Mouse (Mus musculus) retina, postnatal 1 day (tissue): Measurements from ENCODE around the gene Afg1l.

Source experiments
- DNase-seq: peaks from one replicate; pipeline ENCODE4 v3.0.0-alpha.2; 2012

Gene Afg1l

DNA sequence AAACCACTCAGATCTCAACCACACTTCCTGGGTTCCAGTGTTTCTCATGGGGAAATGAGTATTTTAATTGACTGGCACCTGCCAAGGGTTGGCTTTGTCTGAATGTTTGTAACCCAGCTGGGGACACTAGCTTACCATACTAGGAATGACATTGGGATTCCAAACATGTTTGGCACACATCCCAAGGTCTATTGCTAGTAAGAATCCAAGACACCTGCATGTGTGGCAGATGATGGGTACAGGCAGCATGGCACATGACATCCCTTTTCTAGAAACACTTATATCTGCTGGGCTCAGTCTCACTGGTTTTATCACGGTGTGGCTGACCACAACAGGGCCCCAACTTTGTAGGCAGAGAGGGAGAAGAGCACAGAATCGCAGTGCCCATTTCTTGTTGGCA, 184.0 kb downstream of the Afg1l start:
- no peak for DNase-seq

- no peak for DNase-seq
These were observed 184.5 kb downstream of the Afg1l start for GRCm38 (mm10) chr10:42293877-42294276.

DNA sequence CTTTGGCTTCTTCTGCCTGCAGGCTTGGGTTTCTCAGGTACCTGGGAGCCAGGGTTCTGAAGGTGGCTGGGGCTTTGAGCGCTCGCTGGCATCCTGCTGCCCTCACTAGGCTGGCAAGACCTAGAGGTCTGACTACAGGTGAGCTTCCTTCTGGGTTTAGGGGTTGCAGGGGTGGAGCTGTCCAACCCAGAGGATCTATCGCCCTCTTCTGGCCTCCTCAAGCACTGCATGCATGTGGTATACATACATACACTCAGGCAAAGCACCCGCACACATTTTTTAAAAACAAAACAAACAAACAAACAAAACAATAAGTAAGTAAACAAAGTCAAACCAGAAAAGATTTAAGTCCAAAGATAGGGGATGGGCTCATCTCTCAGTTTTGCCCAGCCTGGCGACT, 187.0 kb downstream of the Afg1l start:
- DNase-seq = peak; percentile 56

DNA sequence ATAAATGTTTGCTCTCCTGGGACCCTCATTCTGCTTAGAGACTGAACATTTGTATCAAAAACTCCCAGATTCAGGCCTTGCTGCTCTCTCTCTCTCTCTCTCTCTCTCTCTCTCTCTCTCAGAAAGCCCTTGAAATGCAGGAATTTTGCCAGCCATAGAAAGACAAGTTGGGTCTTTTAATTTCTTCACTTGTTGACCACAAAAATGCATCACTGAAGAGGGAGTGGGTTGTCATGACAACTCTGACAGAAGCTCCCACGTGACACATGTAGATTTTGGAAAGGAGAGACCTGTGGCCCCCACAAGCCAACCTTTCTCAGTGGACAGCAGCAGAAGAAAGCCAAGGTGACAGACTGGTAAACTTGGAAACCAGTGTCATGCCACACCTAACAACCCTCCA, 190.7 kb downstream of the Afg1l start:
- no peak for DNase-seq

- no peak for DNase-seq
These were observed 200.0 kb downstream of the Afg1l start for GRCm38 (mm10) chr10:42278307-42278850.

GRCm38 (mm10) chr10:42277476-42278306, 200.7 kb downstream of the Afg1l start:
- peak; percentile 100 for DNase-seq

DNA sequence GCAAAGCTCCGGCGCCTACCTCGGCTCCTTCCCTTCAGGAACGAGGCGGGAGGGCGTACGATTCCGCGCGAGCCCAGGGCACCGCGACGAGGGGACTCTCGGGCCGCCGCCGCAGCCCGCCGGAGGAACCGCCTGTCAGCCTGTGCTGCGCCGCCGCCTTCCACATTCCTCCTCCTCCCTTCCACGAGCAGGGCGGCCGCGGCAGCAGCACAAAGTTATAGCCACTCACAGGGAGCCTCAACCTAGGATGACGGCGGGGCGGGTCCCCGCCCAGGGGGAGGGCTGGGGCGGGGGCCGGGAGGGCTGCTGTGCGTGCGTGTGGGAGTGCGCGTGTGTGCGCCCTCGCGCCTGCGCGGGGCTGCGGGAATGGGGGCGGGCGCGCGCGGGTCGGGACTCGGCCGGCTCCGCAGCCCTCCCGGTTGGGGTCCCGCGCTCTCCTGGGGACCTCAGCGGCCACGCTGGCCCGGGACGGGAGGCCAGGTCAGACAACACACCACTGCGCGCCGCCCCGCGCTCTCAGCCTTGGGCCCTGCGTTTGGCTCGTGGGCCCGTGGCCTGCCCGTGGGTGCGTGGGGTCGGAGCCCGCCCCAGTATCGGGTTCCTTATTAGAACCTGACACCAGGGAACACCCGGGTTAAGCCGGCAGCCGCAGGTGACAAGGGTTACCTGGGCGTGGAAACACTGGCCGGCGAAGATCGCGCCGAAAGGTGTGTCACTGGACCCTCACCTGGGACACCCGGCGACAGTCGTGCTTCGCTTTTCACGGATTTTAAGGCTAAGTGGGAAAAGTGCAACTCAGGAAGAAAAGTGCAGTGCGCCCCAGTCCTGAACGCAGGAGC, 201.6 kb downstream of the Afg1l start, which contains the start of gene Foxo3:
TSS of gene Foxo3 (minus strand) at position 249 of the 839 bp plus-strand sequence.
- DNase-seq = peak; percentile 96

GRCm38 (mm10) chr10:42275871-42276501, 202.4 kb downstream of the Afg1l start:
- peak; percentile 84 for DNase-seq

GRCm38 (mm10) chr10:42275401-42275870, 202.9 kb downstream of the Afg1l start:
- no peak for DNase-seq

- peak; percentile 50 for DNase-seq
These were observed 203.5 kb downstream of the Afg1l start for GRCm38 (mm10) chr10:42274712-42275400.

DNA sequence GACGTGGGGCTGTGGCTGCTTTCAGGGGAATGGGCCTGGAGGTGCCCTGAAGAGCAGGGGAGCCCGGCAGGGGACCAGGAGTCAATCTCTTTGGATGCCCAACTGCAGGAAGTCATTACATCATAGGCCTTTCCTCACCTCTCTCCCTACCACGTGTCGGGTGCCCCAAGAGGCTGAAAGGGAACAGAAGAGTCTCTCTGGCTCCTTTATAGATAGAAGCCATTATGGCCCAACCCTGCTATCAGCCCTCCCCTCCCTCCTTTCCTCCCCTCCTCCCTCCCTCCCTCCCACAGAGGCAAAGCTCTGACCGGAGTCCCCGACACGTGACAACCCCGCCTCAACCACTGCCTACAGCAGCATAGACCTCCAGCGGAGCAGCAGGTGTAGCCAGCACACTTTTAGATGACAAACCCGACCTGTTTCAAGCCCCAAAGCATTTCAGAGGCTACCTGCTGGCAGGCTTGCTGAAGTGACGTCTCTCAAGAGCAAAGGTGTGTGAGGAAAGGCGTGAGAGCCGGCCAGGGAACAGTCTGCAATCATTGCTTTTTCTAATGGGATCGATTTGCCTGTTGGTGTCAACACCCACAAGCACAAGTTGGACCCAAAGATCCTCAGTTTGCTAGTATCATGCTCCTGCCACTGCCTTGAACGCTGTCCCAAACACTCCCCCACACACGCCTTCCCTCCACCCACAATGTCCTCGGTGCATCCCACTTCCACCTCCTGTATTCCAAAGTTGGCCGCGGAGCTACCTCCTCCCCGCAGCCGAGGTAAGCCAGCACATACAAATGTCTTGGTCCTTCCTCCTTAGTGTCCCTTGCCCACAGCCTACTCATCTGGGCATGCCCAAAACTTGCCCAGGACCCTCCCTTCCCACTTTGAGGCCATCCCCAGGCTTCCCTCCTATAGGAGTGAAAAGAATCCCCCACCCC, 204.3 kb downstream of the Afg1l start:
- DNase-seq = peak; percentile 67

GRCm38 (mm10) chr10:42273403-42273759, 205.0 kb downstream of the Afg1l start:
- DNase-seq = no peak

- no peak for DNase-seq
These were observed 206.7 kb downstream of the Afg1l start for GRCm38 (mm10) chr10:42271454-42272230.

DNA sequence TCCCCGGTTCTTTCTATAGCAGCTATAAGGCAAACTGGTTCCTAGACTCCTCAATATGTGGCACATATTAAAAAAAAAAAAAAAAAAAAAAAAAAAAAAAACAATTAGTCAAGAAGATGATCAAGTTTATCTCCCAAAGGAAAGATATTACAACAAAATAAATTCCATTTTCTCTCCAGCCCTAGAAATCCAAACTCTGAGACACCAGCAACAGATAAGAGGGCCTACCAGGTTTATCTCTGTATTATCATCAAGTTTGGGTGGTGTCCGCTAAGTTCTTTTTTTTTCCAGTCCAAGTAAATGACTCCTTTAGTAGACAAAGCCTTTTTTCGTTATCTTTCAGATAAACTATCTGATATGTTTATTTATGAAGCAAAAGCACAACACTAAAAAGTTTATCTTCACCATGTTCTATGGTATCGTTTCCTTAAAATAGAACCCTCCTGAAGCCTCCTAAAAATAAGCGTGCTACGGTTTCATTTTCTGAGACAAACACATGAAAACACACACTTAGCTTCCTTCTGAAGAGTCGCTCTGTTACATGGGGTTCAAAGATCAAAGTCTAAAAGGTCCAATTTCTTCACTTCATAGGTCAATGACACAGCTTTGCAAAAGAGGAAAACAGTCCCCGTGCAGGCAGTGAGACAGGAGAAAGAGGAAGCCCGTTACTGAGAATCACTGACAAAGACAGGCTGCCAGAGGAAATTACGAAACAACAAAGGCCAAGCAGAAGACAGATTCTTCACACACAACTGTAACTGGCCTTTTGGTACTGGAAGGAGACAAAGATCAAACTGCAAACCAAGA, 207.9 kb downstream of the Afg1l start:
- DNase-seq = no peak

- no peak for DNase-seq
These were observed 208.9 kb downstream of the Afg1l start for GRCm38 (mm10) chr10:42269281-42270025.

DNA sequence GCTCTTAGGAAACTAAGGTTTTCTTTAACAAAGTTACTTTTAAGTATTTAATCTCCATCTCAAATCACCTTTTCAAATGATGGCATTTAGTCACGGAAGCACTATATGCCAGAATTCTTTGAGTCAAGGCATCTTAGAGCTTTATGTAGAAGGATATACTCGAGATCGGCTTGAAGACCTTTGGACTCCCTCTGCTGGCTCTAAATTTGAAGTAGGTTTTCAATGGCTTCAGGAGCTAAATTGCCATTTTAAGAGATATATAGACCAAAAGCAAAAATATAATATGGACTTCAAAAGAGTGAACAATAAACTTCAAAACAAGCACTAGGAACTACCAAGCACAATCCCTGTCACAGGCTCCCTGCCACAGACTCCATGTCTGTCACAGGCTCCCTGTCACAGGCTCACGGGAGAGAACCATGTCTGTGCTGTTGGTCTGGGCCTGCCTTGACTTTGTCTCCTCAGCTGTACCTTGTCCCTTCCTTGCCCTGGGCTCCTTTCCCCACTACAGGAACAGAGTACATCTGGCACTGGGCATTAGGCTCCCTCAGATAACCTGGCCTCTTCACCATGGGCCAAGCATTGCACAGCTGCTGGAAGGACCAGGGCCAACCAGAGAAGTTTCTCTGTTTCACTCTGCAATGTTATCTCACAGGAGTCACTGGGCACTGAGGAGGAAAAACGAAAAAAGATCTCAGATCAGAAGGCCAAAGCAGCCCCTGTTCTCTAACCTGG, 210.4 kb downstream of the Afg1l start:
- no peak for DNase-seq

GRCm38 (mm10) chr10:42265021-42265689, 213.2 kb downstream of the Afg1l start:
- DNase-seq = no peak
